8 mouse cellular contexts compared by ENCODE assay signal in genomic region chr7:127874812-127875626, GRCm38 (mm10). TPM values are rescaled to one million over a fixed set of nuclear protein-coding genes. Genes with fewer than 3 reads are reported as not detected.
A peak's percentile ranks its signal among the peaks of the same experiment; 100 is the strongest.
DNase-seq lines count a peak whose midpoint lies in the region; ATAC-seq and TF ChIP-seq lines count a peak whose summit lies in the region.

No protein-coding gene starts in this region.

- peaks cover 16% of the 10 kb centered on the region for H3K36me3 ChIP-seq in hindbrain, postnatal 0 days (ENCODE audit: insufficient read depth, low read length)

- peak overlapping the region; percentile 92 for H3K9ac ChIP-seq in hindbrain, postnatal 0 days (replicated peaks; ENCODE audit: low read length)

- peaks cover 2% of the 10 kb centered on the region; the same call in 1 of the 2 replicates for H3K4me1 ChIP-seq in cortical plate, adult 2 months (ENCODE audit: control insufficient read depth, insufficient read depth, low read length)
- H3K4me1 ChIP-seq in hindbrain, postnatal 0 days (ENCODE audit: insufficient read depth, low read length), result peaks cover 15% of the 10 kb centered on the region

- peak overlapping the region; percentile 99 for H3K4me3 ChIP-seq in layer of hippocampus, adult 2 months
- peak overlapping the region; percentile 55 for H3K4me3 ChIP-seq in cortical plate, adult 2 months (ENCODE audit: insufficient read depth, low read length)
- peak overlapping the region; percentile 92 for H3K4me3 ChIP-seq in hindbrain, postnatal 0 days (ENCODE audit: low read length)

- no peak for TF ChIP-seq POLR2A in cortical plate, adult 2 months (IDR thresholded peaks at IDR 0.05; ENCODE audit: extremely low read depth, insufficient read depth, low read length)

- 4% methylated on average over 20 of the region's 20 CpGs for WGBS in hindbrain, postnatal 0 days

- no peak for TF ChIP-seq CTCF in layer of hippocampus, adult 2 months (conservative IDR thresholded peaks at IDR 0.05)
- no peak for TF ChIP-seq CTCF in cortical plate, adult 2 months (IDR thresholded peaks at IDR 0.05; ENCODE audit: extremely low read depth, insufficient read depth, low read length)
- no peak for TF ChIP-seq CTCF in hindbrain, postnatal 0 days (IDR thresholded peaks at IDR 0.05; ENCODE audit: low read depth)

- DNase-seq in layer of hippocampus, adult 2 months (ENCODE audit: low spot score in 2 of 2), result no peak
- DNase-seq in layer of hippocampus, postnatal 25 days (ENCODE audit: extremely low spot score in 1 of 2, low spot score in 1 of 2), result no peak
- no peak for DNase-seq in hindbrain, postnatal 0 days (ENCODE audit: low spot score)
- no peak for DNase-seq in T-cell, adult 2 months (ENCODE audit: low spot score)
- no peak for DNase-seq in gastrocnemius, postnatal 4 days (ENCODE audit: low spot score in 2 of 2)
- no peak for DNase-seq in spleen, postnatal 10 days (ENCODE audit: low spot score in 2 of 2)

- H3K4me2 ChIP-seq in hindbrain, postnatal 0 days (ENCODE audit: low read depth, low read length), result peak overlapping the region; percentile 75

- peak overlapping the region; percentile 99 for H3K27ac ChIP-seq in layer of hippocampus, adult 2 months
- H3K27ac ChIP-seq in cortical plate, adult 2 months (ENCODE audit: insufficient read depth, low read length), result no peak overlapping the region
- peak overlapping the region; percentile 99 for H3K27ac ChIP-seq in hindbrain, postnatal 0 days

- ATAC-seq in hindbrain, postnatal 0 days, result peak; percentile 36
- ATAC-seq in monocyte, adult 5-6 weeks (replicated peaks; ENCODE audit: insufficient number of reproducible peaks, low FRiP score, low TSS enrichment, poor library complexity, severe bottlenecking), result 0 out of 2 replicates have a peak, but pooled peaks have one; percentile 2

- H3K27me3 ChIP-seq in hindbrain, postnatal 0 days (ENCODE audit: insufficient read depth, low read length), result no peaks in the 10 kb centered on the region

- H3K9me3 ChIP-seq in hindbrain, postnatal 0 days (ENCODE audit: low read length), result no peaks in the 10 kb centered on the region

RNA-seq across cellular contexts. Expression of gene Zfp646, which starts 1.0 kb away (rescaled TPM):
- 10 to 100 TPM; 33.3 to 35.8 TPM for total RNA-seq in layer of hippocampus, adult 2 months (2021)
- 10 to 100 TPM; 30.8 to 31.3 TPM for total RNA-seq in layer of hippocampus, postnatal 25 days (2021)
- 14.9 and 15.1 TPM in 2 replicates for polyA plus RNA-seq in cortical plate, adult 2 months (2012; rRNA removed)
- 34.6 and 35.0 TPM in 2 replicates for total RNA-seq in hindbrain, postnatal 0 days (2014; rRNA removed)
- polyA plus RNA-seq in hindbrain, postnatal 0 days (2015; fragmentation: Nextera tagmentation; extraction: Ambion mirVana), result 3.4 and 4.4 TPM in 2 replicates
- total RNA-seq in monocyte, adult 5-6 weeks (2017), result 49.9 to 74.6 TPM (median 50.8 TPM) in 3 replicates
- 10 to 100 TPM; 24.0 to 27.1 TPM for total RNA-seq in gastrocnemius, postnatal 4 days (2021)

RNA-seq across cellular contexts. Expression of gene Zfp668, which starts 1.6 kb away (rescaled TPM):
- total RNA-seq in layer of hippocampus, adult 2 months (2021), result 10 to 100 TPM; 24.3 to 25.7 TPM
- 10 to 100 TPM; 20.4 to 25.8 TPM for total RNA-seq in layer of hippocampus, postnatal 25 days (2021)
- 12.9 and 13.5 TPM in 2 replicates for polyA plus RNA-seq in cortical plate, adult 2 months (2012; rRNA removed)
- total RNA-seq in hindbrain, postnatal 0 days (2014; rRNA removed), result 25.8 and 26.2 TPM in 2 replicates
- polyA plus RNA-seq in hindbrain, postnatal 0 days (2015; fragmentation: Nextera tagmentation; extraction: Ambion mirVana), result 21.8 and 22.4 TPM in 2 replicates
- total RNA-seq in monocyte, adult 5-6 weeks (2017), result 1.6 to 7.1 TPM (median 6.4 TPM) in 3 replicates
- total RNA-seq in gastrocnemius, postnatal 4 days (2021), result 10 to 100 TPM in 1 of 2 experiments, 1 to 10 TPM in 1; 8.8 to 10.1 TPM

RNA-seq across cellular contexts. Expression of gene Prss53, which starts 15.8 kb away (rescaled TPM):
- total RNA-seq in layer of hippocampus, adult 2 months (2021), result 1 to 10 TPM; 2.8 to 3.1 TPM
- total RNA-seq in layer of hippocampus, postnatal 25 days (2021), result 1 to 10 TPM; 1.9 to 2.6 TPM
- polyA plus RNA-seq in cortical plate, adult 2 months (2012; rRNA removed), result 4.1 and 4.6 TPM in 2 replicates
- 0.72 and 1.8 TPM in 2 replicates for total RNA-seq in hindbrain, postnatal 0 days (2014; rRNA removed)
- polyA plus RNA-seq in hindbrain, postnatal 0 days (2015; fragmentation: Nextera tagmentation; extraction: Ambion mirVana), result 1.0 and 1.3 TPM in 2 replicates
- 0.75 TPM in 1 of 3 replicates, not detected in the others for total RNA-seq in monocyte, adult 5-6 weeks (2017)
- total RNA-seq in gastrocnemius, postnatal 4 days (2021), result 1 to 10 TPM; 1.6 to 1.8 TPM

RNA-seq across cellular contexts. Expression of gene Gm21974, which starts 20.2 kb away (rescaled TPM):
- total RNA-seq in layer of hippocampus, adult 2 months (2021), result not detected
- not detected for total RNA-seq in layer of hippocampus, postnatal 25 days (2021)
- not detected in 2 replicates for polyA plus RNA-seq in cortical plate, adult 2 months (2012; rRNA removed)
- total RNA-seq in hindbrain, postnatal 0 days (2014; rRNA removed), result not detected in 2 replicates
- polyA plus RNA-seq in hindbrain, postnatal 0 days (2015; fragmentation: Nextera tagmentation; extraction: Ambion mirVana), result not detected in 2 replicates
- total RNA-seq in monocyte, adult 5-6 weeks (2017), result not detected in 3 replicates
- total RNA-seq in gastrocnemius, postnatal 4 days (2021), result not detected

RNA-seq across cellular contexts. Expression of gene Vkorc1, which starts 20.4 kb away (rescaled TPM):
- 10 to 100 TPM; 26.3 to 26.6 TPM for total RNA-seq in layer of hippocampus, adult 2 months (2021)
- 10 to 100 TPM; 21.6 to 30.4 TPM for total RNA-seq in layer of hippocampus, postnatal 25 days (2021)
- 56.8 and 67.0 TPM in 2 replicates for polyA plus RNA-seq in cortical plate, adult 2 months (2012; rRNA removed)
- 37.2 and 43.0 TPM in 2 replicates for total RNA-seq in hindbrain, postnatal 0 days (2014; rRNA removed)
- 72.6 and 79.8 TPM in 2 replicates for polyA plus RNA-seq in hindbrain, postnatal 0 days (2015; fragmentation: Nextera tagmentation; extraction: Ambion mirVana)
- total RNA-seq in monocyte, adult 5-6 weeks (2017), result 1.4 to 3.6 TPM (median 2.3 TPM) in 3 replicates
- total RNA-seq in gastrocnemius, postnatal 4 days (2021), result 10 to 100 TPM; 62.4 to 71.8 TPM
